Mouse (Mus musculus) stomach, postnatal 0 days (tissue): Measurements from ENCODE around the gene Syt14.

ENCODE experiments used
- CTCF ChIP-seq: IDR thresholded peaks from 2 replicates; pipeline ENCODE4 v1.5.1; 2016; ENCODE audit warnings: antibody characterized with exemption, low read depth, mild to moderate bottlenecking, moderate library complexity
- EP300 ChIP-seq: optimal IDR thresholded peaks from 2 replicates; pipeline ENCODE3; 2016; ENCODE audit warnings: antibody characterized with exemption

DNA sequence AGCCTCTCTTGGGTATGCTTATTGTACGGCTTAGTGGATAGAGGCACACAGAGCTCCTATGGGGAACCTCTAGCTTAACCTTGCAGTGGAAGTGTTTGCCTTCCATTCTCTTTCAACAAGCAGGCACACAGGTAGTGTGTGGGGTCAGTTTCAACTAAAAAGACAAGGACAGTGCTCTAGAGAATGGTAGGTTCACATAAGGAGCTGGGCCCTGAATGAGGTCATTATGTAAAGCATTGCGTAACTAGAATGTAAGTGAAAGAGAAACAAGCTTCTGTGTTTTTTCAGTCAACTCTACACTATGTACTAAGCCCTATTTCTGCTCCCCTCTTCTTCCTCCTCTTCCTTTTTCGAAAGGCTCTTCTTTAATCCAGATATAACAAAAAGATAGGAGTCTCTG, 103.8 kb downstream of the Syt14 start:
- no peak for TF ChIP-seq CTCF
- no peak for TF ChIP-seq EP300
